Mouse (Mus musculus) heart, embryonic 14.5 days (tissue): ENCODE measurements around the gene Htr5b. TPM values are rescaled to one million over a fixed set of nuclear protein-coding genes. Genes with fewer than 3 reads are reported as not detected.
A peak's percentile ranks its signal among the peaks of the same experiment; 100 is the strongest.

Experiments
- ATAC-seq: fragments of 200-750 bp; cut with Nextera tagmentation; 2 replicates; pipeline ENCODE4 v1.8.0; 2017; ENCODE audit warnings: low read depth, moderate TSS enrichment; ENCODE audit not compliant: insufficient number of reproducible peaks, insufficient read depth, low FRiP score
- H3K27ac ChIP-seq, 2 experiments: fragments of 200-500 bp in 1 of 2; fragments of 300-500 bp in 1 of 2; sonication (generic) in 1 of 2; replicated peaks in 1 of 2; 2 replicates each; pipeline ENCODE4 v1.5.1; 2012 to 2014; ENCODE audit warnings: low read depth in 2 of 2, low read length in 2 of 2, control low read depth in 1 of 2, mild to moderate bottlenecking in 1 of 2, mixed read lengths in 1 of 2; ENCODE audit not compliant: control insufficient read depth in 1 of 2, insufficient read depth in 1 of 2
- H3K27me3 ChIP-seq: fragments of 300-500 bp; sonication (generic); 2 replicates; pipeline ENCODE4 v1.6.1; 2014; ENCODE audit warnings: mild to moderate bottlenecking, low read length, control low read depth; ENCODE audit not compliant: control insufficient read depth, insufficient read depth
- H3K36me3 ChIP-seq: fragments of 300-500 bp; sonication (generic); 2 replicates; pipeline ENCODE4 v1.6.1; 2014; ENCODE audit warnings: mild to moderate bottlenecking, control low read depth, low read length, mixed read lengths; ENCODE audit not compliant: control insufficient read depth, insufficient read depth
- H3K4me1 ChIP-seq, 2 experiments: fragments of 200-500 bp in 1 of 2; fragments of 300-500 bp in 1 of 2; sonication (generic) in 1 of 2; 2 replicates each; pipeline ENCODE4 v1.6.1; 2012 to 2014; ENCODE audit warnings: low read length in 2 of 2, control low read depth in 1 of 2, mixed read lengths in 1 of 2; ENCODE audit not compliant: control insufficient read depth in 2 of 2, insufficient read depth in 2 of 2
- H3K4me2 ChIP-seq: fragments of 300-500 bp; sonication (generic); 2 replicates; pipeline ENCODE4 v1.6.1; 2014; ENCODE audit warnings: mild to moderate bottlenecking, low read length
- H3K4me3 ChIP-seq, 2 experiments: fragments of 200-500 bp in 1 of 2; fragments of 300-500 bp in 1 of 2; sonication (generic) in 1 of 2; 2 replicates each; pipeline ENCODE4 v1.5.1; 2012 to 2014; ENCODE audit warnings: low read length in 2 of 2, mild to moderate bottlenecking in 2 of 2, control low read depth in 1 of 2, low read depth in 1 of 2, moderate library complexity in 1 of 2; ENCODE audit not compliant: control insufficient read depth in 1 of 2, insufficient read depth in 1 of 2
- H3K9ac ChIP-seq: fragments of 300-500 bp; sonication (generic); 2 replicates; pipeline ENCODE4 v1.6.1; 2014; ENCODE audit warnings: mild to moderate bottlenecking, low read length
- H3K9me3 ChIP-seq: fragments of 300-500 bp; sonication (generic); 2 replicates; pipeline ENCODE4 v1.6.1; 2016; ENCODE audit warnings: low read length, control low read depth; ENCODE audit not compliant: control insufficient read depth
- WGBS: fragments of 180-500 bp; shearing (Covaris S2); extraction: QIAGEN DNeasy Blood & Tissue Kit; methylation state at CpG from one replicate; pipeline ENCODE4 v1.1.7; 2014; 5-methylcytosine and 5-hydroxymethylcytosine counted together
- polyA plus RNA-seq: library from polyadenylated mRNA; unstranded; fragments of >200 nt; fragmentation: Nextera tagmentation; extraction: Ambion mirVana; gene quantifications from 2 replicates; pipeline ENCODE4 v1.2.1, GENCODE M21; 2014

The Htr5b gene
- polyA plus RNA-seq, 1 experiment from 2014 or later, result not detected

GRCm38 (mm10) chr1:121527061-121527460 is 1.2 kb downstream of the Htr5b start:
- no peaks in the 10 kb centered on the region for H3K9me3 ChIP-seq
- H3K4me3 ChIP-seq, result peak overlapping the region in 1 of 2 experiments; percentile 39; a peak in 2 of 4 replicates
- 42% methylated on average over 17 of the region's 17 CpGs for WGBS

DNA sequence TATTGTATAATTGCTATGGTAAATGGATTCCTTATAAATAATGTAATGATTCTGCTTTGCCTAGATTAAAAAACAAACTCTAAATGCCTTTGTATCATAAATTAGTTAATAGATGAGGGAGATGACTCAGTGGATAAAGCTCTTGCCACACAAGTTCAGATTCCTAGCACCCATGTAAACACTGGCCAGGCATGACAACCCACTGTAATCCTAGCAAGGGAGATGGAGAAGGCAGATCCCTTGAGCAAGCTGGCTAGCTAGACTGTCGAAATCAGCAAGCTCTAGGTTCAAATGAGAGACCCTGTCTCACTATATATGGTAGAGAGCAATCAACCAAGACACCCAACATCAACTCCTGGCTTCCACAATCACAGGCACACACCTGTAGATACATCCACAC is 9.7 kb downstream of the Htr5b start:
- H3K9me3 ChIP-seq, result no peaks in the 10 kb centered on the region

More at GRCm38 (mm10) chr1:121527061-121527460, 1.2 kb downstream of the Htr5b start:
- ATAC-seq, result no peak
- H3K4me1 ChIP-seq, result peaks cover 5 to 12% of the 10 kb centered on the region in 2 experiments; a peak in 3 of 4 replicates
- no peak overlapping the region for H3K27ac ChIP-seq
- H3K27me3 ChIP-seq, result peaks cover 32% of the 10 kb centered on the region
- no peak overlapping the region for H3K9ac ChIP-seq
- no peaks in the 10 kb centered on the region for H3K36me3 ChIP-seq
- peak overlapping the region; percentile 63; the same call in 1 of the 2 replicates for H3K4me2 ChIP-seq

DNA sequence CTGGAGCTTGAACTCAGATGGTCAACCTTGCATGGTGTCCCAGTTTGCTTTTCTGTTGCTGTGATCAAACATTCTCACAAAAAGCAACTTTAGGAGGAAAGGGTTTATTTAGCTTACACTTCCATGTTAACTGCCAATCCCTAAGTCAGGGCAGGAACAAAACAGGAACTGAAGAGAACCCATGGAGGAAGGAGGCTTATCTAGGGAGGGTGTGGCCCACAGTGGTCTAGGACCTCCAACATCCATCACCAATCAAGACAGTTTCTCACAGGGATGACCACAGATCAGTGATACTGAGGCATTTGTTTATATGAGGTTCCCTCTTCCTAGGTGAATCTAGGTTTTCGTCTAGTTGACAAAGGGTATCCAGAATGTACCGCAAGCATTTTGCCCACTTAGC is 16.3 kb downstream of the Htr5b start:
- Histone ChIP-seq H3K9ac (no peak overlapping the region), H3K27me3 (no peaks in the 10 kb centered on the region), H3K9me3 (peaks cover 5% of the 10 kb centered on the region; the same call in 1 of the 2 replicates), H3K27ac (no peak overlapping the region), H3K36me3 (no peaks in the 10 kb centered on the region), H3K4me2 (no peak overlapping the region), H3K4me1 (no peaks in the 10 kb centered on the region), H3K4me3 (no peak overlapping the region)
- no peak for ATAC-seq
- WGBS, result 93% methylated on average over 2 of the region's 2 CpGs

More for the DNA sequence above, 9.7 kb downstream of the Htr5b start:
- no peak overlapping the region for H3K9ac ChIP-seq
- H3K27ac ChIP-seq, result no peak overlapping the region
- no peak overlapping the region for H3K4me3 ChIP-seq
- ATAC-seq, result no peak
- no peaks in the 10 kb centered on the region for H3K36me3 ChIP-seq
- no peak overlapping the region for H3K4me2 ChIP-seq
- H3K27me3 ChIP-seq, result no peaks in the 10 kb centered on the region
- no peaks in the 10 kb centered on the region for H3K4me1 ChIP-seq
- 77% methylated on average over 1 of the region's 1 CpGs for WGBS

- peaks cover 5% of the 10 kb centered on the region; the same call in 1 of the 2 replicates for H3K9me3 ChIP-seq
- no peak overlapping the region for H3K9ac ChIP-seq
- H3K4me2 ChIP-seq, result no peak overlapping the region
- H3K36me3 ChIP-seq, result 0 out of 2 replicates have a peak, but pooled peaks cover under 1% of the 10 kb centered on the region
- no peak overlapping the region for H3K4me3 ChIP-seq
- H3K4me1 ChIP-seq, result no peaks in the 10 kb centered on the region
- H3K27me3 ChIP-seq, result no peaks in the 10 kb centered on the region
- no peak for ATAC-seq
- WGBS, result 37% methylated on average over 2 of the region's 2 CpGs
- H3K27ac ChIP-seq, result no peak overlapping the region
Observed at GRCm38 (mm10) chr1:121511186-121511585, 17.1 kb downstream of the Htr5b start.

GRCm38 (mm10) chr1:121510420-121511140 is 17.7 kb downstream of the Htr5b start:
- no peak overlapping the region for H3K4me3 ChIP-seq
- no peak overlapping the region for H3K4me2 ChIP-seq
- no peak overlapping the region for H3K27ac ChIP-seq
- H3K4me1 ChIP-seq, result no peaks in the 10 kb centered on the region
- peaks cover 6% of the 10 kb centered on the region; the same call in 1 of the 2 replicates for H3K36me3 ChIP-seq
- no peak for ATAC-seq
- no peaks in the 10 kb centered on the region for H3K27me3 ChIP-seq
- H3K9ac ChIP-seq, result no peak overlapping the region
- H3K9me3 ChIP-seq, result peaks cover 5% of the 10 kb centered on the region; the same call in 1 of the 2 replicates
- 79% methylated on average over 19 of the region's 19 CpGs for WGBS

- Histone ChIP-seq H3K36me3 (peaks cover 17% of the 10 kb centered on the region; the same call in 1 of the 2 replicates), H3K9ac (no peak overlapping the region), H3K27ac (no peak overlapping the region), H3K4me3 (no peak overlapping the region), H3K4me1 (no peaks in the 10 kb centered on the region), H3K27me3 (no peaks in the 10 kb centered on the region), H3K9me3 (peaks cover 5% of the 10 kb centered on the region; the same call in 1 of the 2 replicates), H3K4me2 (no peak overlapping the region)
- WGBS, result 84% methylated on average over 2 of the region's 2 CpGs
- no peak for ATAC-seq
Observed at GRCm38 (mm10) chr1:121508729-121509128, 19.5 kb downstream of the Htr5b start.

DNA sequence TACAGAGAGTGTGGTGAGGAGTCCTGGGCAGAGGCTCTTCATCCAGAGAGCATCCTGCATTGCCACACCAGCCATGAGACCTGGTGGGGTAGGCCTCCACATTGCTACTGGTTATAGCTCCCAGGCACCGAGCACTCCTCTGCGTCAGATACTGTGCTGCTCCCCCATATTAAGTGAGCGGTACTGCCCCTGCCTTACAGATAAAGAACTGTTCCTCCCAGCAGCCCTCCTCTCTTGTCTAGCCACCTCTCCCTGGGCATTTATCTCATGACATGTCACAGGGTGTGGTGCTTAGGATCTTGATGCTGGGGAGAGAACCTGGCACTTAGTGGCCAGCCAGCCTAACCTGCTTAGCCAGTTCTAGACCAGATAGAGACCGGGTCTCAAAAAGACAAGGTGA is 31.2 kb downstream of the Htr5b start:
- WGBS, result 85% methylated on average over 4 of the region's 4 CpGs
- H3K27me3 ChIP-seq, result no peaks in the 10 kb centered on the region
- ATAC-seq, result no peak; the same call in 1 of the 2 replicates

More for the DNA sequence above, 31.2 kb downstream of the Htr5b start:
- no peak overlapping the region for H3K9ac ChIP-seq
- H3K27ac ChIP-seq, result no peak overlapping the region
- 0 out of 2 replicates have a peak, but pooled peaks cover 2% of the 10 kb centered on the region for H3K9me3 ChIP-seq
- no peak overlapping the region for H3K4me3 ChIP-seq
- no peak overlapping the region for H3K4me2 ChIP-seq
- no peaks in the 10 kb centered on the region for H3K4me1 ChIP-seq
- peaks cover 95% of the 10 kb centered on the region for H3K36me3 ChIP-seq
